ENCODE assay signal across 26 mouse cellular contexts in genomic region chr11:108228497-108228896, GRCm38 (mm10).
DNase-seq lines count a peak whose midpoint lies in the region; ATAC-seq and TF ChIP-seq lines count a peak whose summit lies in the region.
"Had no signal": no experiment of that assay in that cellular context is flagged by ENCODE, and none has a peak within 500 bp of the region (broad histone marks: within the 10 kb centered on the region; RNA-seq: fewer than 3 reads in every experiment).

No protein-coding gene starts in this region.

- no peak for TF ChIP-seq CTCF in left cerebral cortex, adult 2 months (IDR thresholded peaks at IDR 0.05)
- no peak for TF ChIP-seq CTCF in MEL (IDR thresholded peaks at IDR 0.05 in 2 of 3, conservative IDR thresholded peaks at IDR 0.05 in 1 of 3; ENCODE audit: control insufficient read depth in 1 of 3, insufficient read depth in 1 of 3, low read depth in 2 of 3, low read length in 3 of 3, poor library complexity in 1 of 3, severe bottlenecking in 1 of 3)

- H3K9ac ChIP-seq in heart, embryonic 13.5 days = no peak overlapping the region
- H3K9ac ChIP-seq in MEL (ENCODE audit: control insufficient read depth, low read depth, low read length, poor library complexity, severe bottlenecking) = no peak overlapping the region
- H3K9ac ChIP-seq: embryonic facial prominence, embryonic 13.5 days; embryonic facial prominence, embryonic 15.5 days; forebrain, embryonic 13.5 days; forebrain, embryonic 15.5 days had no signal

- H3K27ac ChIP-seq in heart, embryonic 10.5 days = 0 out of 2 replicates have a peak overlapping the region, but pooled peaks have one; percentile 12
- H3K27ac ChIP-seq in heart, embryonic 13.5 days (replicated peaks) = 0 out of 2 replicates have a peak overlapping the region, but pooled peaks have one; percentile 24
- H3K27ac ChIP-seq in left cerebral cortex, adult 2 months = peak overlapping the region; percentile 47; the same call in 1 of the 2 replicates
- no peak overlapping the region for H3K27ac ChIP-seq in MEL (ENCODE audit: control insufficient read depth, low read depth, low read length)
- H3K27ac ChIP-seq: embryonic facial prominence, embryonic 13.5 days; embryonic facial prominence, embryonic 15.5 days; forebrain, embryonic 13.5 days; forebrain, embryonic 15.5 days had no signal

- no peak for TF ChIP-seq POLR2A in MEL (IDR thresholded peaks at IDR 0.05; ENCODE audit: control insufficient read depth in 1 of 2, insufficient read depth in 1 of 2, low read depth in 1 of 2, low read length in 2 of 2, poor library complexity in 1 of 2)

- H3K79me2 ChIP-seq in MEL (ENCODE audit: control insufficient read depth, insufficient read depth, low read length, poor library complexity) = no peaks in the 10 kb centered on the region

- ATAC-seq in heart, embryonic 13.5 days (ENCODE audit: extremely low read depth, insufficient number of reproducible peaks, low FRiP score, low TSS enrichment) = no peak
- ATAC-seq: CD4-positive, CD25-positive, alpha-beta regulatory T cell, adult 4 months; forebrain, embryonic 13.5 days; forebrain, embryonic 15.5 days had no signal

- H3K27me3 ChIP-seq in heart, embryonic 10.5 days (ENCODE audit: insufficient read depth, poor library complexity, severe bottlenecking) = no peaks in the 10 kb centered on the region
- no peaks in the 10 kb centered on the region for H3K27me3 ChIP-seq in heart, embryonic 13.5 days (replicated peaks)
- no peaks in the 10 kb centered on the region for H3K27me3 ChIP-seq in MEL (ENCODE audit: control insufficient read depth in 1 of 2, insufficient read depth in 2 of 2, low read length in 2 of 2)
- H3K27me3 ChIP-seq: CH12.LX; embryonic facial prominence, embryonic 13.5 days; embryonic facial prominence, embryonic 15.5 days; forebrain, embryonic 13.5 days; forebrain, embryonic 15.5 days had no signal

- H3K9me3 ChIP-seq in heart, embryonic 10.5 days = no peaks in the 10 kb centered on the region
- H3K9me3 ChIP-seq in heart, embryonic 13.5 days = no peaks in the 10 kb centered on the region
- no peaks in the 10 kb centered on the region for H3K9me3 ChIP-seq in MEL (replicated peaks; ENCODE audit: insufficient read depth, low read length)
- H3K9me3 ChIP-seq: embryonic facial prominence, embryonic 13.5 days; embryonic facial prominence, embryonic 15.5 days; forebrain, embryonic 13.5 days; forebrain, embryonic 15.5 days had no signal

- DNase-seq in heart, embryonic 10.5 days (ENCODE audit: low spot score) = no peak
- no peak for DNase-seq in heart, postnatal 25 days (ENCODE audit: low spot score)
- DNase-seq in heart, adult 8-10 months (ENCODE audit: low spot score) = no peak
- DNase-seq in left cerebral cortex, adult 2 months (ENCODE audit: extremely low spot score in 1 of 2, low spot score in 2 of 2) = no peak
- DNase-seq in left cerebral cortex, adult 11 months (ENCODE audit: low spot score) = no peak
- peak; percentile 53 for DNase-seq in MEL (ENCODE audit: low read depth, low spot score)
- DNase-seq: adrenal gland, adult 2 months; adrenal gland, postnatal 10 days; adrenal gland, postnatal 25 days; B cell, adult 2 months; cerebellum, adult 11 months; cerebellum, adult 18-20 months; cerebellum, adult 8-10 months; cerebellum, adult 9-11 months; cerebellum, postnatal 14 days; cerebellum, postnatal 36 days; embryo, embryonic 11 days had no signal

- no peak overlapping the region for H3K4me2 ChIP-seq in heart, embryonic 13.5 days
- H3K4me2 ChIP-seq: embryonic facial prominence, embryonic 13.5 days; embryonic facial prominence, embryonic 15.5 days; forebrain, embryonic 13.5 days; forebrain, embryonic 15.5 days had no signal

- TF ChIP-seq RAD21 in MEL (IDR thresholded peaks at IDR 0.05; ENCODE audit: low read depth, low read length) = no peak

- intact Hi-C loops in heart, postnatal 25 days (cut with DNase I) = no loop called here
- intact Hi-C loops in left cerebral cortex, adult 2 months (cut with DNase I) = no loop called here

- peak; percentile 34 to 51; a peak in 1 of 4 replicates for TF ChIP-seq EP300 in MEL (IDR thresholded peaks at IDR 0.05; ENCODE audit: low read depth in 1 of 2, low read length in 2 of 2)

- WGBS in heart, embryonic 10.5 days = 36% methylated on average over 4 of the region's 4 CpGs
- WGBS in heart, embryonic 13.5 days = 50% methylated on average over 4 of the region's 4 CpGs

- H3K4me3 ChIP-seq in heart, embryonic 10.5 days = no peak overlapping the region
- H3K4me3 ChIP-seq in heart, embryonic 13.5 days = no peak overlapping the region
- H3K4me3 ChIP-seq in left cerebral cortex, adult 2 months = no peak overlapping the region
- H3K4me3 ChIP-seq in MEL (ENCODE audit: control insufficient read depth in 1 of 2, insufficient read depth in 1 of 2, low read depth in 2 of 2, low read length in 2 of 2) = no peak overlapping the region
- H3K4me3 ChIP-seq: embryonic facial prominence, embryonic 13.5 days; embryonic facial prominence, embryonic 15.5 days; erythroblast, embryonic 14.5 days; forebrain, embryonic 13.5 days; forebrain, embryonic 15.5 days had no signal

- no peaks in the 10 kb centered on the region for H3K36me3 ChIP-seq in heart, embryonic 10.5 days
- no peaks in the 10 kb centered on the region for H3K36me3 ChIP-seq in heart, embryonic 13.5 days
- H3K36me3 ChIP-seq in MEL (ENCODE audit: control insufficient read depth in 1 of 2, insufficient read depth in 2 of 2, low read length in 2 of 2) = peaks cover 0 to 12% of the 10 kb centered on the region in 2 experiments; a peak in 2 of 4 replicates
- H3K36me3 ChIP-seq: embryonic facial prominence, embryonic 13.5 days; embryonic facial prominence, embryonic 15.5 days; forebrain, embryonic 15.5 days; G1E had no signal

- H3K4me1 ChIP-seq in heart, embryonic 10.5 days = peaks cover 62% of the 10 kb centered on the region
- H3K4me1 ChIP-seq in heart, embryonic 13.5 days = peaks cover 75% of the 10 kb centered on the region
- H3K4me1 ChIP-seq in MEL (ENCODE audit: control insufficient read depth in 1 of 2, insufficient read depth in 2 of 2, low read length in 2 of 2) = peaks cover 11 to 30% of the 10 kb centered on the region in 2 experiments

TF ChIP-seq in MEL, 35 proteins besides CTCF, POLR2A, EP300 and RAD21:
- TF ChIP-seq POLR2AphosphoS2 (IDR thresholded peaks at IDR 0.05; ENCODE audit: low read length) (no peak), ZC3H11A (IDR thresholded peaks at IDR 0.05; ENCODE audit: low read depth, low read length) (no peak), GATA1 (IDR thresholded peaks at IDR 0.05; ENCODE audit: low read depth, low read length) (peak; percentile 57; the same call in 1 of the 2 replicates), POLR2AphosphoS5 (IDR thresholded peaks at IDR 0.05; ENCODE audit: borderline replicate concordance, low read depth, low read length) (no peak), ETS1 (IDR thresholded peaks at IDR 0.05; ENCODE audit: low read depth, low read length) (peak; percentile 29; the same call in 1 of the 2 replicates)
